Mouse (Mus musculus): ENCODE measurements around the gene Larp6. TPM values are rescaled to one million over a fixed set of nuclear protein-coding genes. Genes with fewer than 3 reads are reported as not detected.

Larp6 gene
- polyA plus RNA-seq, 1 experiment from 2014 or later: 3.6 TPM

GRCm38 (mm10) chr9:60773713-60774112 is 60.9 kb downstream of the Larp6 start:
- Histone ChIP-seq H3K9ac (no peak overlapping the region), H3K27me3 (no peaks in the 10 kb centered on the region), H3K4me2 (no peak overlapping the region), H3K27ac (no peak overlapping the region), H3K36me3 (ENCODE audit: poor library complexity, severe bottlenecking) (no peaks in the 10 kb centered on the region), H3K4me1 (no peaks in the 10 kb centered on the region), H3K9me3 (replicated peaks) (peaks cover 6% of the 10 kb centered on the region; the same call in 1 of the 2 replicates), H3K4me3 (no peak overlapping the region)
- ATAC-seq: no peak
- WGBS: 84% methylated on average over 2 of the region's 2 CpGs

GRCm38 (mm10) chr9:60776899-60777298 is 64.1 kb downstream of the Larp6 start:
- 87% methylated on average over 9 of the region's 9 CpGs for WGBS
- peaks cover 4% of the 10 kb centered on the region; the same call in 1 of the 2 replicates for H3K4me1 ChIP-seq
- H3K4me3 ChIP-seq: no peak overlapping the region
- peaks cover 6% of the 10 kb centered on the region; the same call in 1 of the 2 replicates for H3K9me3 ChIP-seq (replicated peaks)
- H3K27ac ChIP-seq: no peak overlapping the region
- no peak overlapping the region for H3K9ac ChIP-seq
- no peak for ATAC-seq
- no peaks in the 10 kb centered on the region for H3K27me3 ChIP-seq
- H3K4me2 ChIP-seq: no peak overlapping the region
- no peaks in the 10 kb centered on the region for H3K36me3 ChIP-seq (ENCODE audit: poor library complexity, severe bottlenecking)

GRCm38 (mm10) chr9:60782057-60782789 is 69.4 kb downstream of the Larp6 start:
- WGBS: 54% methylated on average over 9 of the region's 9 CpGs

GRCm38 (mm10) chr9:60785069-60785468 is 72.3 kb downstream of the Larp6 start:
- WGBS: 77% methylated on average over 4 of the region's 4 CpGs
- no peak for ATAC-seq
- Histone ChIP-seq H3K4me2 (no peak overlapping the region), H3K27me3 (no peaks in the 10 kb centered on the region), H3K9ac (no peak overlapping the region), H3K27ac (no peak overlapping the region), H3K4me3 (no peak overlapping the region), H3K36me3 (ENCODE audit: poor library complexity, severe bottlenecking) (no peaks in the 10 kb centered on the region), H3K4me1 (peaks cover 13% of the 10 kb centered on the region; the same call in 1 of the 2 replicates), H3K9me3 (replicated peaks) (no peaks in the 10 kb centered on the region)

More at GRCm38 (mm10) chr9:60782057-60782789, 69.4 kb downstream of the Larp6 start:
- no peak overlapping the region for H3K9ac ChIP-seq
- no peak overlapping the region for H3K4me3 ChIP-seq
- H3K4me1 ChIP-seq: peaks cover 13% of the 10 kb centered on the region; the same call in 1 of the 2 replicates
- no peaks in the 10 kb centered on the region for H3K27me3 ChIP-seq
- H3K27ac ChIP-seq: peak overlapping the region; percentile 38
- H3K36me3 ChIP-seq (ENCODE audit: poor library complexity, severe bottlenecking): no peaks in the 10 kb centered on the region
- no peak for ATAC-seq
- no peaks in the 10 kb centered on the region for H3K9me3 ChIP-seq (replicated peaks)
- no peak overlapping the region for H3K4me2 ChIP-seq

- 45% methylated on average over 2 of the region's 2 CpGs for WGBS
- no peak for ATAC-seq
- no peaks in the 10 kb centered on the region for H3K36me3 ChIP-seq (ENCODE audit: poor library complexity, severe bottlenecking)
- H3K9me3 ChIP-seq (replicated peaks): no peaks in the 10 kb centered on the region
- H3K4me1 ChIP-seq: 0 out of 2 replicates have a peak, but pooled peaks cover 4% of the 10 kb centered on the region
- no peak overlapping the region for H3K4me2 ChIP-seq
- H3K4me3 ChIP-seq: no peak overlapping the region
- H3K9ac ChIP-seq: no peak overlapping the region
- no peak overlapping the region for H3K27ac ChIP-seq
- H3K27me3 ChIP-seq: peaks cover 3% of the 10 kb centered on the region
Observed at GRCm38 (mm10) chr9:60787517-60788110, 74.8 kb downstream of the Larp6 start.

Other genes with a start within 250 kb of the Larp6 start
- gene Thsd4, start 190.9 kb upstream of the Larp6 start, polyA plus RNA-seq (2015; fragmentation: Nextera tagmentation; extraction: Ambion mirVana): 5.2 and 6.0 TPM in 2 replicates
- 62.1 and 64.2 TPM in 2 replicates for gene Lrrc49, start 24.8 kb upstream of the Larp6 start, polyA plus RNA-seq (2015; fragmentation: Nextera tagmentation; extraction: Ambion mirVana)
- 17.6 and 21.0 TPM in 2 replicates for gene Uaca, start 81.6 kb downstream of the Larp6 start, polyA plus RNA-seq (2015; fragmentation: Nextera tagmentation; extraction: Ambion mirVana)